Mouse (Mus musculus) left cerebral cortex, adult 9 months (tissue): ENCODE measurements around the gene Ccdc57.
"Not testable (repeated sequence)": the region's sequence is repeated elsewhere in the genome, so short reads cannot be mapped to it uniquely, and the experiment has no call there.

Experiments used
- DNase-seq, 2 experiments: peaks; one replicate each; pipeline ENCODE4 v3.0.0; 2022; ENCODE audit warnings: low spot score in 2 of 2

Gene Ccdc57

DNA sequence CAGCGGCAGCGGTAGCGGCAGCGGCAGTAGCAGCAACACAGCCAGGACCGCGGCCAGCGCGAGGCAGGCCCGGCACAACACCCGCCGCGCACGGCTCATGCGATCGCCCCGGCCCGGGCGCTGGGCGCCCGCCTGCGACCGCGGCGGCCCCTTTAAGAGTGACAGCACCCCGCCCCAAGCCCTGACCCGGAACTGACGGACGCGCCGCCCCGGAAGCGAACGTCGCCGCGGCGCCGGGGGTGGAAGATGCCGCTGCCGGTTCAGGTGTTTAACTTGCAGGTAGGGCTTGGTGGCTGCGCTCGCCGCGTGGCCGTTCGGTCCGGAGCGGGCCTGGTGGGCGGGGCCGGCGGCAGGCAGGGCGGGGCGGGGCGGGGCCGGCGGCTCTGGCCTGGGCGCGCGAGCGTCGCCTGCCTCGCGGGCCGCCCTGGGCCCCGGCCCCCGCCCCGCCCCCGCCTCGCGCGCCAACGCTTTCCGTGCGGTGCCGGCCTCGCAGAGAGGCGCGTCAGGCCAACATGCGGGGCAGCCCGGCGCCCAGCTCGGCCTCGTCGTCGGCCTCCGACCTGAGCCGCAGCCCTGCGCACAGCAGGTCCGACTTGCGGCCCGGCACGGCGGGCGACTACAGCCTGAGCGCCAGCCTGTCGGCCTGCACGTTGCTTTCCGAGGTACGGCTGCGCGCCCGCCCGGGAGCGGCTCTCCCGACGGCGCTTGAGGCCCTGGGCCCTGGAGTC is 148.4 kb downstream of the Ccdc57 start, which contains the start of the genes Rfng and Gps1:
Rfng (minus strand) TSS at position 144 of the 728 bp plus-strand sequence.
Gps1 (plus strand) TSS at position 209 of the 728 bp plus-strand sequence.
- DNase-seq: peak in 1 of 2 experiments; percentile 80

DNA sequence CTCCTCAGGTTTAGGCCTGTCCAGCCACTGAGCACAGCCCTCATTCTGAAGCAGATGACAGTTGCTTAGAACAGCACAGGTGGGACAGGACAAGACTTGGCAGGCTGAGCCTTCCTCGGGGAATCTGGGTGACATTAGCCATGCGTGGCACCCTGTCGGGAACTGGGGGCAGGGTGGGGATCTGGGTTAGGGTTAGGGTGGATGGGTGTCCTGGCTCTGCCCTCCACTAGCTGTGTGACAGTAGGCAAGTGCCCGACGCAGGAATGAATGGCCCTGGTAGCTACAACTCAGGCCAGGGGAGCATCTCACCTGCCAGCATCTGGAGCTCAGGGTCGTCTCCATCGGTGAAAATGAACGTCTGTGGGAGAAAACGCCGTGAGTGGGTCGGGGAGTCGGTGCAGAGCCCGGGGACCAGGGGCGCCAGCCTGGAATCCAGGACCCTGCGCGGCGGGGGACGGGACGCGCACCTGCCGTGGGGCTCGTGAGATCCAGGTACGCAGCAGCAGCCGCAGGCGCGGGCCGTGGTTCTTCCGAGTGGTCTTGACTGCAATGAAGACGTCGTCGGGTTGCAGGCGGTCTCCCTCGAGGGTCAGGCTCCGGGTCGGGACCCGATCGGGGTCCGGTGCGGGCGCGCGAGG is 149.1 kb downstream of the Ccdc57 start:
- DNase-seq: no peak

DNA sequence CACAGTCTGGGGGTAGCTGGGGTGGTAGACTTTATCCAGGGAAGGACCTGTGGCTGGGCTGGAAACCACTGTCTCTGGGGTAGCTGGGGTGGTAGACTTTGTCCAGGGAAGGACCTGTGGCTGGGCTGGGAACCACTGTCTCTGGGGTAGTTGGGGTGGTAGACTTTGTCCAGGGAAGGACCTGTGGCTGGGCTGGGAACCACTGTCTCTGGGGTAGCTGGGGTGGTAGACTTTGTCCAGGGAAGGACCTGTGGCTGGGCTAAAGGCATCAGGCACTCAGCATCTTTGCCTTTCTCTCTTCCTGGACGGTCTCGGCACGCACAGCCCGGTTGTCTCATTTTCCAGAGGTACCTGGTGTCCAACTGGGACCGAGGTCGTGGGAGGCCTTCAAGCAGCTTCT is 151.3 kb downstream of the Ccdc57 start:
- DNase-seq: not testable (repeated sequence)

DNA sequence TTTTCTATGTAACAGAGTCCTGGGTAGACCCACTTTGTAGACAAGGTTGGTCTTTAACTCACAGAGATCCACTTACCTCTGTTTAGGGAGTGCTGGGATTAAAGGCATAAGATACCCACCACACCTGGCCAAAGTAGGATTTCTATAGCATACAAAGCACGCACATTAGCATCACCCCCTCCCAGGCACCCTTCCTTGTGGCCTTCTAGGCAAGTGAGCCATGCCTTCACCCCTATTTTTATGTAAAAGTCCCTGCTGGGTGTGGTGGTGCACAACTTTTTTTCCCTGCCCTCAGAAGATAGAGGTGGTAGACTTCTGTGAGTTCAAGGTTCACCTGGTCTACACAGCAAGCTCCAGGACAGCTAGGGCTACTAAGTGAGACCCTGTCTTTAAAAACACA is 152.8 kb downstream of the Ccdc57 start:
- DNase-seq: no peak

DNA sequence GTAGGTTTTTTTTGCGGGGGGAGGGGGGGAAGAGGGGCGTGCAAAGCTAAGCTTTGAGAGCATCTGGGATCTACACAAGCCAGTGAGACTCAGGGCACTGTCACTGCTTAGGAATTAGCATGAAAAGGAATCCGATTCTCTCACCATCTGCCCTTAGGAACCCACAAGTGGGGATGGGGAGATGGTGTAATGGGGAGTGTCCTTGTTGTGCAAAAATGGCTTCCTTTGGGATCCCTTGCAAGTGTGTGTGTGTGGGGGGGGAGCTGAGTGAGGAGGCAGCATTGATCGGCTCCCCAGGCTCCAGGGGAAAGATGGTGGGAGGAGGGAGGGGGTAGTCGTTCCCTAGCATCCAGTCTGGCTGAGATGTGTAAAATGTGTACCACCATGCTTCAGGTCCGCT is 155.5 kb downstream of the Ccdc57 start:
- DNase-seq: no peak
